Mouse (Mus musculus) neural tube, embryonic 14.5 days (tissue): Measurements from ENCODE around the gene Hist1h3f. TPM values are rescaled to one million over a fixed set of nuclear protein-coding genes. Genes with fewer than 3 reads are reported as not detected.
"Not testable (repeated sequence)": the region's sequence is repeated elsewhere in the genome, so short reads cannot be mapped to it uniquely, and the experiment has no call there.

ENCODE experiments used
- ATAC-seq: fragments of 200-750 bp; cut with Nextera tagmentation; 2 replicates; pipeline ENCODE4 v1.8.0; 2017; ENCODE audit warnings: low read depth, mild to moderate bottlenecking, moderate TSS enrichment, moderate library complexity
- H3K27ac ChIP-seq: fragments of 300-500 bp; sonication (generic); 2 replicates; pipeline ENCODE4 v1.5.1; 2014; ENCODE audit warnings: low read depth, mild to moderate bottlenecking, control low read depth, low read length, moderate library complexity, mixed read lengths
- H3K27me3 ChIP-seq: fragments of 300-500 bp; sonication (generic); 2 replicates; pipeline ENCODE4 v1.6.1; 2014; ENCODE audit warnings: low read length; ENCODE audit not compliant: control insufficient read depth, insufficient read depth
- H3K36me3 ChIP-seq: fragments of 300-500 bp; sonication (generic); 2 replicates; pipeline ENCODE4 v1.6.1; 2014; ENCODE audit warnings: low read length, mixed read lengths; ENCODE audit not compliant: control insufficient read depth, insufficient read depth
- H3K4me1 ChIP-seq: fragments of 300-500 bp; sonication (generic); 2 replicates; pipeline ENCODE4 v1.6.1; 2014; ENCODE audit warnings: low read length; ENCODE audit not compliant: control insufficient read depth, insufficient read depth
- H3K4me2 ChIP-seq: fragments of 300-500 bp; sonication (generic); 2 replicates; pipeline ENCODE4 v1.6.1; 2014; ENCODE audit warnings: mild to moderate bottlenecking, low read depth, low read length, control low read depth
- H3K4me3 ChIP-seq: fragments of 300-500 bp; sonication (generic); 2 replicates; pipeline ENCODE4 v1.5.1; 2014; ENCODE audit warnings: low read depth, low read length, control low read depth, mixed read lengths
- H3K9ac ChIP-seq: fragments of 300-500 bp; sonication (generic); replicated peaks from 2 replicates; pipeline ENCODE4 v1.6.1; 2014; ENCODE audit warnings: low read depth, mild to moderate bottlenecking, control low read depth, low read length, mixed read lengths
- H3K9me3 ChIP-seq: fragments of 300-500 bp; sonication (generic); 2 replicates; pipeline ENCODE4 v1.6.1; 2016; ENCODE audit warnings: low read length; ENCODE audit not compliant: control insufficient read depth
- WGBS: fragments of 180-500 bp; shearing (Covaris S2); extraction: QIAGEN DNeasy Blood & Tissue Kit; methylation state at CpG from one replicate; pipeline ENCODE4 v1.1.7; 2014; 5-methylcytosine and 5-hydroxymethylcytosine counted together
- polyA plus RNA-seq: library from polyadenylated mRNA; unstranded; fragments of >200 nt; fragmentation: Nextera tagmentation; extraction: Ambion mirVana; gene quantifications from 2 replicates; pipeline ENCODE4 v1.2.1, GENCODE M21; 2014

Gene Hist1h3f
- polyA plus RNA-seq, 1 experiment from 2014 or later: not detected

DNA sequence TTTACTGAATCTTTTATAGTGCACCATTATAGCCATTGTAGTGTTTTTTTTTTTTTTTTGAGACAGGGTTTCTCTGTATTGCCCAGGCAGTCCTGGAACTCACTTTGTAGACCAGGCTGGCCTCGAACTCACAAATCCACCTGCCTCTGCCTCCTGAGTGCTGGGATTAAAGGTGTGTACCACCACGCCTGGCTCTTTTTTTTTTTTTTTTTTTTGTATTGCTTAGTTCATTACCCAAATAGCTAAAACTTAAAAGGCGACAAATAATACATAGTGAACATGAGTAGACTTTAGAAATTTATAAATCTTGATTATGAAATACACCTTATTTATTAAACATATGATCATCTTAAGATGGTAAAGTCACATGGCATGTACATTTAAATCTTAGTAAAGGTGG, 2.4 kb upstream of the Hist1h3f start:
- Histone ChIP-seq H3K4me2 (no peak overlapping the region), H3K36me3 (no peaks in the 10 kb centered on the region), H3K9me3 (no peaks in the 10 kb centered on the region), H3K27me3 (no peaks in the 10 kb centered on the region), H3K27ac (no peak overlapping the region), H3K4me3 (no peak overlapping the region), H3K9ac (no peak overlapping the region), H3K4me1 (no peaks in the 10 kb centered on the region)
- ATAC-seq: no peak
- 92% methylated on average over 3 of the region's 3 CpGs for WGBS

GRCm38 (mm10) chr13:23542225-23542980, 1.4 kb upstream of the Hist1h3f start:
- not testable (repeated sequence) for H3K4me1 ChIP-seq, H3K27ac ChIP-seq, H3K36me3 ChIP-seq, H3K27me3 ChIP-seq, ATAC-seq, H3K9ac ChIP-seq, H3K9me3 ChIP-seq
- Histone ChIP-seq H3K4me3 (peak overlapping the region; percentile 36), H3K4me2 (peak overlapping the region; percentile 68)
- 7% methylated on average over 3 of the region's 3 CpGs for WGBS

- Histone ChIP-seq H3K9ac (peak within 1 kb of the TSS; percentile 32; the same call in 1 of the 2 replicates), H3K4me3 (peak within 1 kb of the TSS; percentile 45), H3K27ac (peak within 1 kb of the TSS; percentile 66), H3K4me2 (peak within 1 kb of the TSS; percentile 68)
- not testable (repeated sequence) for H3K27me3 ChIP-seq, H3K36me3 ChIP-seq, H3K9me3 ChIP-seq, H3K4me1 ChIP-seq
- WGBS: under 1% methylated on average over 32 of the region's 42 CpGs
- peak; percentile 91 for ATAC-seq
These were observed 749 bp upstream of the Hist1h3f start, which contains the start of gene Hist1h2bh for GRCm38 (mm10) chr13:23542999-23543607. TSS of gene Hist1h2bh (minus strand) at chr13:23543392.

DNA sequence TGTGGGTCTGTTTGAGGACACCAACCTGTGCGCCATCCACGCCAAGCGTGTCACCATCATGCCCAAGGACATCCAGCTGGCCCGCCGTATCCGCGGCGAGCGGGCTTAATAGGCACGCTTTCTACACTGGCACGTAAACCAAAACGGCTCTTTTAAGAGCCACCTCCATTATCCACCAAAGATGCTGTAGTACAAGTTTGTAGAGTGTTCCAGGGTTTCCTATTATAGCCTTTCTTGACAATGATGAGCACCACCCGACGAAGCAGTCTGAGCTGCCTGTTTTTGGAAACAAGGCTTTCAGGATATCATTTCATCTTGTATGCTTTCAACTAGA, 902 bp downstream of the Hist1h3f start:
- H3K9ac ChIP-seq: not testable (repeated sequence)

DNA sequence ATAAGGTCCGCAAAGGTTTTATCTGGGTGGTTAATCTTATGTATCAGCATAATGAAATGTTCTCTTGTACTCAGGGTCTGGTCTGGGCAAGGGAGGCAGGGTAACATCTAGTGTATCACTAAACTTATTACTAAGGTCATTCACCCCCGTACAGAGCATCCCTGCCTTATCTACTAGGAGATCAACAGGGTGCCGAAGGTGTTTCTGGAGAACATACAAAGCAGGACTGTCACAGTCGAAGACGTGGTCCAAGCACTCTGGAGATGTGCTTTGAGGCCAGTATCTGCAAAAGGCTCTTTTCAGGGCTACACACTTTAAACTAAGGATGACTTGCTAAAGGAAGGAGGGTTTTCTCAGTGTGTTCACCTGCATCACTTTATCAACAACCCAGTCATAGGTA, 2.8 kb downstream of the Hist1h3f start:
- 86% methylated on average over 5 of the region's 5 CpGs for WGBS

More for the DNA sequence above, 902 bp downstream of the Hist1h3f start:
- H3K4me2 ChIP-seq: 0 out of 2 replicates have a peak overlapping the region, but pooled peaks have one; percentile 18
- not testable (repeated sequence) for H3K27me3 ChIP-seq, H3K9me3 ChIP-seq, H3K36me3 ChIP-seq, H3K4me1 ChIP-seq, ATAC-seq
- 0% methylated on average over 10 of the region's 14 CpGs for WGBS
- peak overlapping the region; percentile 87; the same call in 1 of the 2 replicates for H3K27ac ChIP-seq
- peak overlapping the region; percentile 45 for H3K4me3 ChIP-seq

GRCm38 (mm10) chr13:23550761-23551145, 6.9 kb downstream of the Hist1h3f start:
- Histone ChIP-seq H3K4me1 (0 out of 2 replicates have a peak, but pooled peaks cover 3% of the 10 kb centered on the region), H3K9me3 (no peaks in the 10 kb centered on the region), H3K4me3 (peak overlapping the region; percentile 34), H3K4me2 (peak overlapping the region; percentile 52), H3K36me3 (no peaks in the 10 kb centered on the region), H3K27ac (peak overlapping the region; percentile 84), H3K9ac (no peak overlapping the region), H3K27me3 (no peaks in the 10 kb centered on the region; the same call in 1 of the 2 replicates)
- ATAC-seq: no peak
- WGBS: 3% methylated on average over 3 of the region's 3 CpGs

More for the DNA sequence above, 2.8 kb downstream of the Hist1h3f start:
- no peak overlapping the region for H3K9ac ChIP-seq
- no peaks in the 10 kb centered on the region for H3K36me3 ChIP-seq
- no peaks in the 10 kb centered on the region for H3K9me3 ChIP-seq
- H3K4me2 ChIP-seq: no peak overlapping the region
- H3K27me3 ChIP-seq: no peaks in the 10 kb centered on the region
- no peak for ATAC-seq
- no peak overlapping the region for H3K27ac ChIP-seq
- H3K4me1 ChIP-seq: no peaks in the 10 kb centered on the region
- no peak overlapping the region for H3K4me3 ChIP-seq

DNA sequence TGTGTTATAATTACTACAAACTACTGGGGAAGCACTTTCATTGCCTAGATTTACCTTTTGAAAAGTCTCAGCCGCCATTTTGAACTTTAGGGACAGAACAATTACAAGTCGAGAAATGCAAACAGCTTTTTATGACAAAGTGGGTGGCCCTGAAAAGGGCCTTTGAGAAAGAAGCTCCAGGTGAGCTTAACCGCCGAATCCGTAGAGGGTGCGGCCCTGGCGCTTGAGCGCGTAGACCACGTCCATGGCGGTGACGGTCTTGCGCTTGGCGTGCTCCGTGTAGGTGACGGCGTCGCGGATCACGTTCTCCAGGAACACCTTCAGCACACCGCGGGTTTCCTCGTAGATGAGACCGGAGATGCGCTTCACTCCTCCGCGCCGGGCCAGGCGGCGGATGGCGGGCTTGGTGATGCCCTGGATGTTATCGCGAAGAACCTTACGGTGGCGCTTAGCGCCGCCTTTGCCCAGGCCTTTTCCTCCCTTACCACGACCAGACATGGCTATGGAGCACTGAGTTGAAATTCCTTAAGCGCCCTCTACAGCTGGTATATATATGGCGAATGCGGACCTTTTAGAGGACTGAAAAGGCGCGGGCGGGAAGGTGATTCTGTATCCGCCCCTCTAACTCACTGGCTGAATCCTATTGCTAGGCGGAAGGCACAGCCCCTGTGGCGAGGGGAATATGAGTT, 7.4 kb downstream of the Hist1h3f start, which contains the start of gene Hist1h4f:
Hist1h4f (minus strand) TSS at position 503 of the 689 bp plus-strand sequence.
- not testable (repeated sequence) for H3K9me3 ChIP-seq
- peak; percentile 91 for ATAC-seq
- 1% methylated on average over 44 of the region's 47 CpGs for WGBS

GRCm38 (mm10) chr13:23551931-23552914, 8.4 kb downstream of the Hist1h3f start:
- no peak for ATAC-seq
- peak overlapping the region; percentile 34 for H3K4me3 ChIP-seq
- no peak overlapping the region for H3K9ac ChIP-seq
- no peaks in the 10 kb centered on the region for H3K36me3 ChIP-seq
- peak overlapping the region; percentile 84; the same call in 1 of the 2 replicates for H3K27ac ChIP-seq
- H3K9me3 ChIP-seq: no peaks in the 10 kb centered on the region
- no peaks in the 10 kb centered on the region; the same call in 1 of the 2 replicates for H3K27me3 ChIP-seq
- 60% methylated on average over 8 of the region's 8 CpGs for WGBS
- peak overlapping the region; percentile 52 for H3K4me2 ChIP-seq
- 0 out of 2 replicates have a peak, but pooled peaks cover 3% of the 10 kb centered on the region for H3K4me1 ChIP-seq

More for the DNA sequence above, 7.4 kb downstream of the Hist1h3f start, which contains the start of gene Hist1h4f:
- not testable (repeated sequence) for H3K36me3 ChIP-seq, H3K4me1 ChIP-seq, H3K27me3 ChIP-seq
- peak within 1 kb of the TSS; percentile 34 for H3K4me3 ChIP-seq
- peak within 1 kb of the TSS; percentile 84 for H3K27ac ChIP-seq
- H3K4me2 ChIP-seq: peak within 1 kb of the TSS; percentile 52
- peak within 1 kb of the TSS; percentile 43 for H3K9ac ChIP-seq
